Mouse (Mus musculus): ENCODE measurements at regions not wholly inside any gene's neighbourhood (a gene's known extent, or its start where the extent isn't known, plus 50 kb on each side); places are given as distances from the start of the nearest gene placed in this dataset.

DNA sequence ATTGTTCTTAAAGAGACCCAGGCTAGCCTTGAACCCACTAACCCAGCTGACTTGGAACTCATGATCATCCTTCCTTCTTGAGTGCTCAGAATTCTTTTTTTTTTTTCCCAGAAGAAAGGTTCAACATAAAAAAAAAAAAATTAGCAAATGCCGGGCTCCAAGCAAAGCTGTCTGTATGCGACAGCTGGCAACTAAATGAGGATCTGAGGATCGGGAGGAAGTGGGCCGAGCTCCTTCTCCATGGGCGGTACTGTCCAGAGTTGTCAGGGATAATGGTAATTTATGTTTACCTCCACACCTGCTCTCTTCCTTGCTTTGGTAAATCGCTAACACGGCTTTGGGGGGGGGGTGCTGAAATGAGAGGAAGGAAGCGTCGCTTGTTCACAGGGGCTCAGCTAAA lies 2429.9 kb upstream of the 5930422O12Rik start:
- H3K4me2 ChIP-seq (replicated peaks): no peak overlapping the region
- H3K27me3 ChIP-seq (ENCODE audit: control insufficient read depth, insufficient read depth, low read length): no peaks in the 10 kb centered on the region
- no peaks in the 10 kb centered on the region for H3K36me3 ChIP-seq (replicated peaks; ENCODE audit: control insufficient read depth, insufficient read depth)
- H3K27ac ChIP-seq: no peak overlapping the region
- H3K9ac ChIP-seq: no peak overlapping the region
- DNase-seq (ENCODE audit: low spot score) (no peak), ATAC-seq (ENCODE audit: low FRiP score) (no peak)
- no peaks in the 10 kb centered on the region for H3K9me3 ChIP-seq (ENCODE audit: control insufficient read depth, low read length)
- H3K4me1 ChIP-seq (replicated peaks; ENCODE audit: control insufficient read depth, insufficient read depth, low read length): no peaks in the 10 kb centered on the region
- H3K4me3 ChIP-seq (replicated peaks; ENCODE audit: low read length): no peak overlapping the region
- WGBS: 65% methylated on average over 9 of the region's 9 CpGs

DNA sequence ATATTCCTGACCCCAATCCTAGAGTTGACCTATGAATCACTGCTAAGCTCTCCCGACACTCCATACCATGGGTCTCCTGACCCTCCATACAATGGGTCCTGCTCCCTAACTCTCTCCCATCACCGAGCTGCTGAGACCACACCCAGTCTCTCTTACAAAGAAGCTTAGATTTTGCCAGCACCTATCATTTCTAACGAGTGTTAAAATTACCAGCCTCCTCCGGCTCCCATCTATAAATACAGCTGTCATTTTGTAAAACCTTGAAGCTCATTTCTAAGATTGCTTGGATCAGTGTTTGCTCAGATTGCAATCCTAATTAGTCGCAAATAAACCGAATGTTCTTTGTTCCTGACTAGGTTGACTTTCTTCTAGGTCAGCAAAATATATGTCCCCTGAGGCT lies 2428.4 kb upstream of the 5930422O12Rik start:
- Histone ChIP-seq H3K36me3 (replicated peaks; ENCODE audit: control insufficient read depth, insufficient read depth) (no peaks in the 10 kb centered on the region), H3K4me1 (replicated peaks; ENCODE audit: control insufficient read depth, insufficient read depth, low read length) (no peaks in the 10 kb centered on the region), H3K9me3 (ENCODE audit: control insufficient read depth, low read length) (no peaks in the 10 kb centered on the region), H3K9ac (no peak overlapping the region), H3K4me3 (replicated peaks; ENCODE audit: low read length) (no peak overlapping the region), H3K27me3 (ENCODE audit: control insufficient read depth, insufficient read depth, low read length) (no peaks in the 10 kb centered on the region), H3K27ac (no peak overlapping the region), H3K4me2 (replicated peaks) (no peak overlapping the region)
- DNase-seq (ENCODE audit: low spot score) (no peak), ATAC-seq (ENCODE audit: low FRiP score) (no peak)
- 88% methylated on average over 6 of the region's 6 CpGs for WGBS

DNA sequence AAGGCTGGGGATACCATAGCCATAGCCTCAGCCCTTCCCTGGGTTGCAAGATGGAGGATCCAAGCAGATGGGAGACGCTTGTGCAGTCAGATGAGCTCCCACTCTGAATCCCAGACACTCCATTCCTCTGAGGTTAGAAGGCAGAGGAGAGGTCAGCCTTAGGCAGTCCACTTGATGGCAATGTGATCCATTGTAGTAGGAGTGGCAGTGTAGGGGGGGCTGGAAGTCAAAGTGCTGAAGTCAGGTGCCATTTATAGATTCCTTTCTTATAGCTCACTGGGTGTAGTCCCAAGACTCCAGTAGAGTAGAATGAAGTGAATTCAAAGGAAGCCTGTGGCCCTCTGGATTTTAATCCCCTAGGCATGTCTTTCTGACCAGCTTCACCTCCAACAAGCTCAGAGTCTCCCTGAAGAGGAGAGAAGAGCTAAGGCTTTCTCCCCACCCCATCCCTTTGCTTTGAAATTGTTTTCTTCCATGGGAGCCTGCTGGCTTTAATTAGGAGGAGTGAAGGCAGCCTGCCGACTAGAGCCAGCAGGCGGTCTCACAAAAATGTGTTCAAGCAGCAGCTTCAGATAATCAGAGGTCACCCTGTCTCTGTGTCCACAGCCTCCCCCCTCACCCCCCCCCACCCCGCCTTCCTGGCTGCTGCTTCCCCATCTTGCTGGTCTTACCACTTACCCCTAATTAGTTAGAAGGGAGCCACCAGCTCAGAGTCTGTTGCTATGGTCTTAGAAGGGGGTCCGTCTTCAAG lies 2426.4 kb upstream of the 5930422O12Rik start:
- no peak for DNase-seq (ENCODE audit: low spot score)
- Histone ChIP-seq H3K27ac (no peak overlapping the region), H3K9me3 (ENCODE audit: control insufficient read depth, low read length) (no peaks in the 10 kb centered on the region), H3K4me3 (replicated peaks; ENCODE audit: low read length) (no peak overlapping the region), H3K27me3 (ENCODE audit: control insufficient read depth, insufficient read depth, low read length) (no peaks in the 10 kb centered on the region), H3K4me2 (replicated peaks) (no peak overlapping the region), H3K36me3 (replicated peaks; ENCODE audit: control insufficient read depth, insufficient read depth) (no peaks in the 10 kb centered on the region), H3K9ac (no peak overlapping the region), H3K4me1 (replicated peaks; ENCODE audit: control insufficient read depth, insufficient read depth, low read length) (no peaks in the 10 kb centered on the region)
- 0 out of 2 replicates have a peak, but pooled peaks have one; percentile 14 for ATAC-seq (ENCODE audit: low FRiP score)
- WGBS: 29% methylated on average over 5 of the region's 5 CpGs

DNA sequence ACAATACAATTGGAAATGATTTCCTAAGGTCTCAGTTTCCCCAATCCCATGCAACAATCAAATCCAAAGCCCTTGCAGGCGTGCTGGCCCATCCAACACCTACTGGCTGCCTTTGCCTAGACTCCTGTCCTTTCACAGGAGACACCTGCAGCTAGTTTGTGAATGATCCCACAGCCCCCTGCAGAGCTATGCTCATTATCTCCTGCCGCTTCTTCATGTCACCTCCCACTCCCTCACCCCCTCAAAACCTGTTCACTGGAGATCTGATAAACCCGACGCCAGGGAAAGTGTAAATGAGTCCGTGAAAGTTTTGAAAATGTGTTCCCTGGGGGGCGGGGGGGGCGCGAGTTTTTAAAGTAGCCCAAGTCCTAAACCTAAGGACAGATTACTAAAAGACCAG lies 2420.2 kb upstream of the 5930422O12Rik start:
- no peaks in the 10 kb centered on the region for H3K27me3 ChIP-seq (ENCODE audit: control insufficient read depth, insufficient read depth, low read length)
- H3K9ac ChIP-seq: no peak overlapping the region
- H3K4me2 ChIP-seq (replicated peaks): no peak overlapping the region
- 58% methylated on average over 8 of the region's 8 CpGs for WGBS
- H3K27ac ChIP-seq: no peak overlapping the region
- ATAC-seq (ENCODE audit: low FRiP score) (no peak), DNase-seq (ENCODE audit: low spot score) (no peak)
- H3K9me3 ChIP-seq (ENCODE audit: control insufficient read depth, low read length): no peaks in the 10 kb centered on the region
- H3K4me1 ChIP-seq (replicated peaks; ENCODE audit: control insufficient read depth, insufficient read depth, low read length): no peaks in the 10 kb centered on the region
- H3K36me3 ChIP-seq (replicated peaks; ENCODE audit: control insufficient read depth, insufficient read depth): no peaks in the 10 kb centered on the region
- H3K4me3 ChIP-seq (replicated peaks; ENCODE audit: low read length): no peak overlapping the region

DNA sequence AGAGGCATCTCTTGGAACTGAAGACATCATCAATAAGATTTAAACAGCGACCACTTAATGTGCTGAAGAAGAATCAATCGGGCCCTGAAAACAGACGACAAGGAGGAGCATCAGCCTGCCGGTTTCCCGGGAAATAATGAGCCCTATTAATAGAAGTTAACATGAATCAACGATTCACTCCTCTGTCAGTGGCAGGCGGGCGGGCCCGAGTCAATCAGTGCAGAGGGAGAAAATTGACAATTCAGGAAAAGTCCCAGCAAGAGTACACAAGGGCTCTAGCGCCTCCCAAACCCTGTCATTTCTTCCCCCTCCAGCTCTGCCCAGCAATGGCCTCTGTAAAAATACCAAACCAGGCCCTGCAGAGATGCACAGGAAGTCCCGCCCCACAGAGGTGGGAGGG lies 2416.4 kb upstream of the 5930422O12Rik start:
- H3K9ac ChIP-seq: no peak overlapping the region
- DNase-seq (ENCODE audit: low spot score): no peak
- H3K4me3 ChIP-seq (replicated peaks; ENCODE audit: low read length): no peak overlapping the region
- no peak overlapping the region for H3K27ac ChIP-seq
- no peaks in the 10 kb centered on the region; the same call in 1 of the 2 replicates for H3K9me3 ChIP-seq (ENCODE audit: control insufficient read depth, low read length)
- no peaks in the 10 kb centered on the region for H3K27me3 ChIP-seq (ENCODE audit: control insufficient read depth, insufficient read depth, low read length)
- no peak overlapping the region for H3K4me2 ChIP-seq (replicated peaks)
- 44% methylated on average over 11 of the region's 11 CpGs for WGBS
- no peaks in the 10 kb centered on the region for H3K4me1 ChIP-seq (replicated peaks; ENCODE audit: control insufficient read depth, insufficient read depth, low read length)
- H3K36me3 ChIP-seq (replicated peaks; ENCODE audit: control insufficient read depth, insufficient read depth): no peaks in the 10 kb centered on the region
- no peak for ATAC-seq (ENCODE audit: low FRiP score)

DNA sequence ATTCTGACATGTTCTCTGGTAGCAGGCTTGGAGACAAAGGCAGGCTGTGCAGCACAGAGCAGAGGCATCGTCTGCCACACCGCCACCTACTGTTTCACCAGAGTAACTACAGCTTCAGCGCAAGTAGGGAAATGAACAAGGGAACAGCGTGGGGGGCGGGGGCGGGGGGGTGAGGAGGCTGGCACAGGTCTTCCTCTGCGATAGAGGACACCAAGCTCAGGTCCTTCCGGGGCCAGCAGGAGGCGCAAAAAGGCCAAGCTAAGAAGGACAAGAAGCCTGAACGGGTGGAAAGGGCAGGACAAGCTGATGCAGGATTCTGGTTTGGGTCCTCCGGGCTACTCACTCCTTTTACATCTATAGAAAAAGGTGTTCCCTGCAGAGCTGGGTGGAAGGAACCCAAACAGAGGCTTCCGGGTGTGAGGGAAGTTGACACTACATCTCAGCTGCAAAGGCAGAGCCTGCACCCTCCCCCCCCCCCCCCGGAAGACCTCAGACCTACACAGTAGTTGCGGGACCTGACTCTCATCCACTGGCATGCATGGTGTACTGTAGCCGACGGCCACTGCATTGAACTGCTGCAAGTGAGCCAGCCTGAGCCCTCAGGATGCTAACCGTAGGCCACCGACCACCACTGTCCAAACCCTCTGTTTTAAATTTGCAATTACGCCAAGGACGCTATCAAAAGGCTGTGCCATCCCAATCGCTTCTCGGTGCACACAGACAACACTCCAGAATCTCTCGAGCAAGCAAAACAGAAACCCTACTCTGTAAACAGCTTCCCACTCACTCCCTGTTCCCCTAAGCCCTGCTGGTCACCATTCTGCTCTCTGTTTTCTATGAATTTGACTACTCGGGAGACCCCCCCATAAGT lies 2396.6 kb upstream of the 5930422O12Rik start:
- peaks cover 11% of the 10 kb centered on the region for H3K4me1 ChIP-seq (replicated peaks; ENCODE audit: control insufficient read depth, insufficient read depth, low read length)
- no peaks in the 10 kb centered on the region for H3K9me3 ChIP-seq (ENCODE audit: control insufficient read depth, low read length)
- WGBS: 5% methylated on average over 24 of the region's 24 CpGs
- no peaks in the 10 kb centered on the region for H3K36me3 ChIP-seq (replicated peaks; ENCODE audit: control insufficient read depth, insufficient read depth)
- H3K4me2 ChIP-seq (replicated peaks): peak overlapping the region; percentile 51
- ATAC-seq (ENCODE audit: low FRiP score) (peak; percentile 92), DNase-seq (ENCODE audit: low spot score) (peak; percentile 81)
- H3K4me3 ChIP-seq (replicated peaks; ENCODE audit: low read length): peak overlapping the region; percentile 24
- peak overlapping the region; percentile 51 for H3K9ac ChIP-seq
- no peaks in the 10 kb centered on the region for H3K27me3 ChIP-seq (ENCODE audit: control insufficient read depth, insufficient read depth, low read length)
- H3K27ac ChIP-seq: peak overlapping the region; percentile 81

DNA sequence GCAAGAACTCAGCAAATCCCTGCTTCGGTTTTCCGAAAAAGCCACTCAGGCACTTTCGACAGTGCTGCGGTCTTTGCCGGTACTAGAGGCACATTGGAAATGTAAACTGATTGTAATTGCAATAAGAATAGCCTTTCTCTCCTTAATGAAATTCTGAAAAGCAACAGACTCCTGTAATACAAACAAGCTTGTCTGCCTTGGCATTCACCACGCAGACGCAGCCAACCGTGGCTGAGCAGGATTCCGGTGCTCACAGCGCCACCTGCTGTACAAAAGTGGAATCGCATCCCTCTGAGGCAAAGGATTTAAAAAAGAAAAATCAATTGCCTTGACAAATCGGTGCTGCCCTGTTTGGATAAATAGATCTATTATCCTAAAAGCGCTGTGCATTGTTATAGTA lies 2395.2 kb upstream of the 5930422O12Rik start:
- peak overlapping the region; percentile 81 for H3K27ac ChIP-seq
- peak; percentile 98 for DNase-seq (ENCODE audit: low spot score)
- peak overlapping the region; percentile 51 for H3K4me2 ChIP-seq (replicated peaks)
- no peaks in the 10 kb centered on the region for H3K27me3 ChIP-seq (ENCODE audit: control insufficient read depth, insufficient read depth, low read length)
- H3K36me3 ChIP-seq (replicated peaks; ENCODE audit: control insufficient read depth, insufficient read depth): no peaks in the 10 kb centered on the region
- no peaks in the 10 kb centered on the region for H3K9me3 ChIP-seq (ENCODE audit: control insufficient read depth, low read length)
- peak overlapping the region; percentile 32 for H3K4me3 ChIP-seq (replicated peaks; ENCODE audit: low read length)
- WGBS: 2% methylated on average over 13 of the region's 13 CpGs
- H3K4me1 ChIP-seq (replicated peaks; ENCODE audit: control insufficient read depth, insufficient read depth, low read length): peaks cover 12% of the 10 kb centered on the region
- ATAC-seq (ENCODE audit: low FRiP score): peak; percentile 64
- H3K9ac ChIP-seq: peak overlapping the region; percentile 54

DNA sequence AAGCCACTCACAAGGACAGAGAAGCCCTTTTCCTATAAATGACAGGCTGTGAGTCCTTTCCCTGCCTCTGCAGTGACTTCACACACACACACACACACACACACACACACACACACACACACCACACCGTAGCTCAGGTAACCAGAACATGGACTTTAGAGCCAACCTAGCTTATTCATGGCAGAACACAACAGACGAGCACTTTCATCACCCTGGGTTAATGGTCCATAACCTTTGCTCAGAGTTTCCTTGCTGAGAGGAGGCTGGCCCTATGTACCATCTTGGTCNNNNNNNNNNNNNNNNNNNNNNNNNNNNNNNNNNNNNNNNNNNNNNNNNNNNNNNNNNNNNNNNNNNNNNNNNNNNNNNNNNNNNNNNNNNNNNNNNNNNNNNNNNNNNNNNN lies 2391.6 kb upstream of the 5930422O12Rik start:
- no peak overlapping the region for H3K4me2 ChIP-seq (replicated peaks)
- no peak for DNase-seq (ENCODE audit: low spot score)
- peaks cover 12% of the 10 kb centered on the region for H3K4me1 ChIP-seq (replicated peaks; ENCODE audit: control insufficient read depth, insufficient read depth, low read length)
- 51% methylated on average over 2 of the region's 2 CpGs for WGBS
- H3K9ac ChIP-seq: no peak overlapping the region
- no peaks in the 10 kb centered on the region for H3K36me3 ChIP-seq (replicated peaks; ENCODE audit: control insufficient read depth, insufficient read depth)
- H3K27ac ChIP-seq: no peak overlapping the region
- H3K9me3 ChIP-seq (ENCODE audit: control insufficient read depth, low read length): no peaks in the 10 kb centered on the region
- H3K27me3 ChIP-seq (ENCODE audit: control insufficient read depth, insufficient read depth, low read length): no peaks in the 10 kb centered on the region
- no peak overlapping the region for H3K4me3 ChIP-seq (replicated peaks; ENCODE audit: low read length)
- ATAC-seq (ENCODE audit: low FRiP score): no peak

All from hindbrain, embryonic 14.5 days (tissue).